Mouse (Mus musculus) left cerebral cortex, adult 6 months (tissue): Measurements from ENCODE around the gene Gm5916. TPM values are rescaled to one million over a fixed set of nuclear protein-coding genes. Genes with fewer than 3 reads are reported as not detected.

ENCODE experiments used
- long read RNA-seq, 2 experiments: library from polyadenylated mRNA; unstranded; transcript quantifications; one replicate each; pipeline ENCODE4 v2.0.0; 2019 to 2020
- polyA plus RNA-seq: library from polyadenylated mRNA; unstranded; fragments of <200 nt; fragmentation: Nextera tagmentation; gene quantifications from 2 replicates; pipeline ENCODE4 v1.2.3, GENCODE M21; 2021

Gene Gm5916
- not detected in 2 replicates for polyA plus RNA-seq
- long read RNA-seq, experiment 1, result 0 reads
- long read RNA-seq, experiment 2, result 0 reads

DNA sequence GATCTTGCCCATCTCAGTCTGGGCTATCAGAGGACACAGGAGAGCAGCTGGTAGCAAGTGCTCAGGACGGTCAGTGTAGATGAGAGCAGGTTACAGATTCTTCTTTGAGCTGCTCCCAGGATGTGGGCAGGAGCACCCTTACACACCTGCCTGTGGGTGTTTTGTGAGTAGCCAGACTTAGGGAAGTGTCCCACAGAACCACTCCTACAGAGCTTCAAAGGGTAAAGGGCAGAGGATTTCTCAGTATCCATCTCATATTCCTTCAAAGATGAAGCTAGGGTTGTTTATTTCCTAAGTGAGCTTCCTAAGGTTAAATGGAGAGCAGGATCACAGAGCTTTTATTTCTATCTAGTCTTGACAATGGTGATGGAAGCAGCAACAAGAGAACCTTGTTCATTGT, at the start of gene Gm5916:
Gm5916 (minus strand) TSS at position 101 of the 400 bp plus-strand sequence.

Other genes with a start within 250 kb of the Gm5916 start
- not detected in 2 replicates for gene 9230113P08Rik, start 220.4 kb downstream of the Gm5916 start, polyA plus RNA-seq